Mouse (Mus musculus) embryo, embryonic 10.5 days (tissue): ENCODE measurements around the gene Syncrip.
"Not testable (repeated sequence)": the region's sequence is repeated elsewhere in the genome, so short reads cannot be mapped to it uniquely, and the experiment has no call there.

Source experiments
- DNase-seq: peaks from one replicate; pipeline ENCODE4 v3.0.0-alpha.2; 2015; ENCODE audit warnings: low spot score

The Syncrip gene

GRCm38 (mm10) chr9:88482829-88483396 is 539 bp upstream of the Syncrip start:
- DNase-seq, result no peak

- peak; percentile 39 for DNase-seq
Observed at GRCm38 (mm10) chr9:88481791-88482160, 598 bp downstream of the Syncrip start.

DNA sequence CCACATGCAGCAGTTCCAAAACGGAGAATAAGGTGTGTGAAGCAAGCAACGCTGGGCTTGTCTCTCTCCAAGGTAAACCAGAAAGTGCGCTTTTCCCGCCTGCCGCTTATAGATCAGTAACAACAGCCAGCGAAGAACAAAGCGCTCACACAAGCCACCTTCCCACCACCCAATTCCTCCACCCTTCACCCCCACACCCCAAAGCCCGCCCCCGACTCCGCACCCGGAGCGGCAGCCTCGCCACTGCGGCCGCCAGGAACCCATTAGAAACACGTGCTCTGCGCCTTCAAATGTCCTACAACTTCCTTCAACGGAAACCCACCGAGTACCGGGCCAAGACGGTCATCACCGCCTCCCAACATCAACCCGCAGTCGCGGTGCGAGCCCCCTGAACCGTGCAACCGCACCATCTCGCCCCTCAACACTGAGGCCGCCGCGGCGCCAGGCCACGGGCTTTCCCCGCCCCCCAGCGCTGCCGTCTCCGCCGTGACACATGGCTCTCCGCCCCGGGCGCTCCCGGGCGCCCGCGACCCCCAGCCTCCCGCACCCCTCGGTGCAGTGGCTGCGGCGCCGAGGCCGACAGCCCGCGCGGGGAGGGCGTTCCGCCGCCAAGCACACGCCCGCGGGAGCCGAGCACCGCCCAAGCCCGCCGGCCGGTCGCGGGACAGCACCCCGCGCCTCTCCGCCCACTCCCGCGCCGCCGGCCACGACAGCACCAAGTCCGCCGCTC is 1.1 kb downstream of the Syncrip start:
- DNase-seq, result peak; percentile 47

DNA sequence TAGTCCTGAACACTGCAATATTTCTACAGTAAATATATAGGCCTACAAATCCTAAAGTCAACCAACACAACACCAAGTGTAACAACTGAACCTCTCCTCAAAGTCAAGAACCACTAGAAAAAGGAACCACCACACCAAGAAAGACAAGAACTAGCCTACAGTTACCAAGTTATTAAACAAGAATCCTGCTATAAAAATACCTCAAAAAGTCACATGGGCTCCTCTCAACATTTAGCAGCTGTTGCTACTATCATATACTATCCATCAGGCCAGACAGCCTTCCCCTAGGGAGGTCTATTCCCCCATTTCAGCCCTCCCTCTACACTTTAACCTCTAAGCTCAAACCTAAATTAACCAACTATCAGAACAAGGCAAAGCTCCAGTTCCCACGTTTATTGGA is 2.3 kb downstream of the Syncrip start:
- peak; percentile 23 for DNase-seq

GRCm38 (mm10) chr9:88476138-88476537 is 6.2 kb downstream of the Syncrip start:
- no peak for DNase-seq

GRCm38 (mm10) chr9:88461017-88461416 is 21.4 kb downstream of the Syncrip start:
- DNase-seq, result not testable (repeated sequence)

DNA sequence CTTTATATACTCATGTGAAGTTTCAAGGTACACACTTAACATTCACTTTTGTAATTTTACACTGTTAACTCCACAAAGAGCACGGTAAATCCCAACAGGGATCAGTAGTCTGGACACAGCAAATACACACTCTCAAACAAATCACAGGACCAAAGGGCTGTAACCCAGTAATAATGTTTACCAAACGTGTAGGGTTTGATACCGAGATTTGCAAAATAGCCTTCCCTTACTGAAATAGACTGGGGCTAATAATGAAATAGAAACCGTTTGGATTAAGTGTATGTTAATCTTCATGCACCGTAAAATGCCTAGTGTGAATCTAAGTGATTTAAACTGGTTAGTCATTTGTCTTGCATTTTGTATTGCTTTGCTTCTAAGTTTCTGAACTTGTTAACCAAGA is 42.4 kb downstream of the Syncrip start:
- DNase-seq, result no peak

- DNase-seq, result no peak
Observed at GRCm38 (mm10) chr9:88439238-88439600, 43.2 kb downstream of the Syncrip start.

DNA sequence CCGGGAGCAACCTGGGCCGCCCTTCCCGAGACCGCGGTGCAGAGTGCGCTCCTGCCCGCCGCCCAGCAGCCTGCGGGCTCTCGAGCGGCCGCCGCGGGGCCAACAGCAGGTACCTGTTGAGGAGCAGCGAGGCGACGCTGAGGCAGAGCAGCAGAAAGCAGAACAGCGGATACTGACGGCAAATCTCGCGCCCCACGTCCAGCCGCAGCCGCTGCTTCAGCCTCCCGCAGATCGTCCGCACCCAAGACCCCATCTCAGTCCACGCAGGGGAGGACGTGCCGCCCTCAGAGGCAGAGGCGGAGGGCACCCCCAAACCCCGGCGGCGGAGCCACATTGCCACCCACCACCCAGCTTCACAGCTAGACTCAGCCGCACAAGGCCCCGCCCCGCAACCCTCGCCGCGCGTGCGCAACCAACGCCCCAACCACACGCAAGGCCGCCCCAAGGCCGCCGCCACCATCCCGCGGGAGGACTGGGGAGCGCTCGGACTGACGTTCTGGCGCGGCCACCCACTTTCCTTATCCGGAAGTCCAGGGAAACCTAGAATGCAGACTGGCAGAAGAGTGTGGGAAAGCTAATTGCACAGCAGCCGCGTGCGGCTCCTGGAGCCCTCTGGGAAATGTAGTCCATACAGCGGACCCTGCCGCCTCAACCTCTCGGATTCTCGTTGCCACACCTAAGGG is 43.7 kb downstream of the Syncrip start, which contains the start of gene Snx14:
Gene Snx14, minus strand, starts transcription at position 404 of the 683 bp plus-strand sequence.
- peak; percentile 92 for DNase-seq

DNA sequence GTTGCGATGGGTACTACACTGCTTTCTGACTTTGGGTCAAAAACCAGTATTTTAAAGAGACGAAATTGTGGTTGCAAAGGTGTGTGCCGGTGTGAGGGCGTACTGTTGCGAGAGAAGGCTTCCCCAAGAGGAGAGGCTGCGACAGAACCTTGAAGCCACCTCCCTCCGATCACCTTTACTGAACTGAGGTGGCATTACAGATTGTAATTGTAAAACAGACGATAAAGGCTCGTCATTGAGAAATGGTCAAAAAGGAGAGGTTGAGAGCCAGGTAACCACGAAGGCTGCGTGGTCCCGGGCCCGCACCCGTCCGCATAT is 44.2 kb downstream of the Syncrip start:
- DNase-seq, result no peak

- no peak for DNase-seq
Observed at GRCm38 (mm10) chr9:88437342-88438236, 44.8 kb downstream of the Syncrip start.

DNA sequence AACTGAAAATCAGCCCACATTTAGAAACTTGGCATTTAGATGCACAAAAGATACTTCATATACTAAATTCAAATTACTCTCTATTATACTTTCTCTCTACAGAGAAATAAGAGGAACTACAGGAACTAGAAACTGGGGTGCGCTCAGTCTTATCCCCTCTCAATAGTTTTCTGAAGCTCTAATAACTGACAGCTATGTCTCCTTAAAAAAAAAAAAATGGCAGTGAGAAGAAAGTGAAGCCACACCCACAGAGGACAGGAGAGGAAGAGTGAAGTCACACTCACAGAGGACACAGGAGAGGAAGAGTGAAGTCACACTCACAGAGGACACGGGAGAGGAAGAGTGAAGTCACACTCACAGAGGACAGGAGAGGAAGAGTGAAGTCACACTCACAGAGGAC is 58.0 kb downstream of the Syncrip start:
- DNase-seq, result no peak

DNA sequence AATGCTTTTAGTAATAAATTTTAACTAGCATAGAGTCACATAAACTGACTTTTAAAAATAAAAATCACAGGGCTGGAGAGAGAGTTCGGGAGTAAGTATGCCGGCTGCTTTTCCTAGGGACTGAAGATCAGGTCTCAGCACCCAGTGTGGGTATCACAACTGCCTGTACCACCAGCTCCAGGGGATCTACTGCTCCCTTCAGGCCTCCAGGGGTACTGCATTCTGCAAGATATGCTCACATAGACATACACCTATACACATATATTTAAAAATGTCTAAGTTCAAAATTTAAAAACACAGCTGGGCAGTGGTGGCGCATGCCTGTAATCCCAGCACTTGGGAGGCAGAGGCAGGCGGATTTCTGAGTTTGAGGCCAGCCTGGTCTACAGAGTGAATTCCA is 59.9 kb downstream of the Syncrip start:
- no peak for DNase-seq

DNA sequence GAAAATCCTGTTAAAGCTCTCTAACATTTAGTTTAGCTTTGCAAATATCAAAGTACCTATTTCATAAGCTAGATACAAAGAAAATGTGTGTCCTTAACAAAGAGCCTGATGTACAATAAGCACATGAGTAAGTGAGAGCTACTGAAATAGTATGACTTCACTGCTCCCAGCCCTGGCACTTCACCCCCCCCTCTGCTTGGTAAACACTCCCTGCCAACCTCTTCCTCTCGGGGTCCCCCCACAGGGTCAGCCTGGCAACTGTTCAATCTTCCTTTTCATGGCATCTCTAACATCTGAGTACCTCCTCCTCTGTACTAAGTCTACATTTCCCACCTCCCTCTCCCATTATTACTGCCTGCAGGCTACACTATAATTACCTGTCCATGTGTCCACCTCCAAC is 65.6 kb downstream of the Syncrip start:
- DNase-seq, result no peak

- no peak for DNase-seq
Observed at GRCm38 (mm10) chr9:88409978-88410377, 72.4 kb downstream of the Syncrip start.

DNA sequence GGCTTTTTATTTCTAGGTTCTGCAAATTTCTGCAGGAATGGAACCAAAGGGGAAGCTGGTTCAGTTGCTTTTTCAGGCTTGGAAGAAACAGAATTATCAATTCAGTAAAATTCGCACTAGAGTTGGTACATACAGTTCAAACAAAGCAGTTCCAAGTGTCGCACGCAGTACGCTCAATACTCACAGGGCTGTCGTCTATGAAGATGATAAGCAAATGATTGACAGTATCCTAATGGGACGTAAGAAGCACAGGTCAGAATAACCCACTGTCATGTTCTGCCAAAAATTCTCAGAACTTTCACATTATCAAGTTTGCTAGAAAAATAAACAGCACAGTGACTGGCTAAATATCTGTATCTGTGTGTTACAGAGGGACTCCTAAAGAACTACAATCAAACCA is 77.9 kb downstream of the Syncrip start:
- DNase-seq, result no peak

- DNase-seq, result peak; percentile 4
Observed at GRCm38 (mm10) chr9:88404088-88404487, 78.3 kb downstream of the Syncrip start.

GRCm38 (mm10) chr9:88398461-88398860 is 83.9 kb downstream of the Syncrip start:
- DNase-seq, result peak; percentile 10
